Mouse (Mus musculus): ENCODE measurements around the gene Actr1a.

Actr1a gene

GRCm38 (mm10) chr19:46350168-46350932, 45.2 kb downstream of the Actr1a start, which contains the start of gene 2310034G01Rik:
Gene 2310034G01Rik, minus strand, starts transcription at chr19:46350302.
- no peak for DNase-seq (ENCODE audit: low spot score in 2 of 2)

- DNase-seq (ENCODE audit: low spot score in 2 of 2), result no peak
Measured at GRCm38 (mm10) chr19:46349550-46349949, 46.0 kb downstream of the Actr1a start.

- peak; percentile 60 to 79 for DNase-seq (ENCODE audit: low spot score in 2 of 2)
Measured at GRCm38 (mm10) chr19:46348761-46349458, 46.6 kb downstream of the Actr1a start.

- DNase-seq (ENCODE audit: low spot score in 2 of 2), result no peak
Measured at GRCm38 (mm10) chr19:46347936-46348668, 47.4 kb downstream of the Actr1a start.

GRCm38 (mm10) chr19:46347146-46347545, 48.4 kb downstream of the Actr1a start:
- DNase-seq (ENCODE audit: low spot score in 2 of 2), result no peak

GRCm38 (mm10) chr19:46344710-46345419, 50.7 kb downstream of the Actr1a start:
- DNase-seq (ENCODE audit: low spot score in 2 of 2), result no peak

GRCm38 (mm10) chr19:46339287-46339971, 56.1 kb downstream of the Actr1a start:
- peak; percentile 56 to 78 for DNase-seq (ENCODE audit: low spot score in 2 of 2)

- no peak for DNase-seq (ENCODE audit: low spot score in 2 of 2)
Measured at GRCm38 (mm10) chr19:46338942-46339286, 56.6 kb downstream of the Actr1a start.

- peak; percentile 98 for DNase-seq (ENCODE audit: low spot score in 2 of 2)
Measured at GRCm38 (mm10) chr19:46338331-46338936, 57.1 kb downstream of the Actr1a start, which contains the start of gene Cuedc2. Gene Cuedc2, minus strand, starts transcription at chr19:46338702.

GRCm38 (mm10) chr19:46337719-46338330, 57.7 kb downstream of the Actr1a start:
- peak in 1 of 2 experiments; percentile 64 for DNase-seq (ENCODE audit: low spot score in 2 of 2)

- DNase-seq (ENCODE audit: low spot score in 2 of 2), result no peak
Measured at GRCm38 (mm10) chr19:46333906-46334305, 61.6 kb downstream of the Actr1a start.

- DNase-seq (ENCODE audit: low spot score in 2 of 2), result no peak
Measured at GRCm38 (mm10) chr19:46332721-46333339, 62.7 kb downstream of the Actr1a start.

GRCm38 (mm10) chr19:46331936-46332335, 63.6 kb downstream of the Actr1a start:
- DNase-seq (ENCODE audit: low spot score in 2 of 2), result no peak

GRCm38 (mm10) chr19:46331326-46331725, 64.2 kb downstream of the Actr1a start:
- no peak for DNase-seq (ENCODE audit: low spot score in 2 of 2)

- DNase-seq (ENCODE audit: low spot score in 2 of 2), result no peak
Measured at GRCm38 (mm10) chr19:46330696-46331095, 64.9 kb downstream of the Actr1a start.

- DNase-seq (ENCODE audit: low spot score in 2 of 2), result peak; percentile 85 to 93
Measured at GRCm38 (mm10) chr19:46329951-46330350, 65.6 kb downstream of the Actr1a start.

GRCm38 (mm10) chr19:46329031-46329641, 66.4 kb downstream of the Actr1a start:
- no peak for DNase-seq (ENCODE audit: low spot score in 2 of 2)

- peak; percentile 91 to 96 for DNase-seq (ENCODE audit: low spot score in 2 of 2)
Measured at GRCm38 (mm10) chr19:46328081-46329030, 67.2 kb downstream of the Actr1a start, which contains the start of gene Fbxl15. Gene Fbxl15, plus strand, starts transcription at chr19:46328184.
